Mouse (Mus musculus): ENCODE results near the gene Cd40.

Gene Cd40

GRCm38 (mm10) chr2:165059961-165060360 is 4.5 kb downstream of the Cd40 start:
- DNase-seq, result peak; percentile 38 to 74

DNA sequence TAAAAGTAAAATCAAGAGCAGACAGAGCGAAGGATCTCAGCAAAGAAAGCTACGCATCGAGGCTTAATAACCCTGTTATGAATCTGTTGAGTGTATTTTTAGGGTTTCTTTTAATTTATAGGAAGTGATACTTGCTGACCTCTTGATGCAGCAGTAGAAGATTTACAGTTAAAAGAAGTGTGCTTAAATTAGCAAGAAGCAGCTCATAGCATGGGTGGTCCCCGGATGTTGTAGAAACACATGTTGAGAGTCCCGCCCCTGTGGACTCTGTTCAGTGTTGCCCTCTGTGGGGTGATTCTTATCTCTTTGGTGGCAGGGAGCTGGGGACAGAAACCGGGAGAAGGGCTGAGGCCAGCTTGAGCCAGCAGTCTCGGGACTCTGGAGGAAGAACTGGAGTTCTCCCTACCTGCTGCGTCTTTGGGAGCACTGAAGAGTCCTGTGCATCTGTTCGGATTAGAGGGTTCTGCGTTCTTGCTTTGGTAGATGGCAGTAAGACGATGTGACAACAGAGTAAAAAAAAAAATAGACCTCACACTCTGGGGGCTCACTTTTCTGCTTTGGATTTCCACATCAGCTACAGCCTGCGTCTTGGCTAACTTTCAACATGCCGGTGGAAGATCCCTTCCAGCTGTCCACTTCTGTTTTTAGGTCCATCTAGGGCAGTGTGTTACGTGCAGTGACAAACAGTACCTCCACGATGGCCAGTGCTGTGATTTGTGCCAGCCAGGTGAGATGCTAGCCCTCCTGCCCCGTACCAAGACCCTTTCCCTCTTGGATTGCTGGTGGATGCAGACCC is 6.4 kb downstream of the Cd40 start:
- DNase-seq, result peak; percentile 51 to 73

- peak in 1 of 2 experiments; percentile 51 for DNase-seq
These were observed 9.1 kb downstream of the Cd40 start for GRCm38 (mm10) chr2:165064489-165064888.

- DNase-seq, result no peak
These were observed 13.4 kb downstream of the Cd40 start for GRCm38 (mm10) chr2:165068806-165069205.

DNA sequence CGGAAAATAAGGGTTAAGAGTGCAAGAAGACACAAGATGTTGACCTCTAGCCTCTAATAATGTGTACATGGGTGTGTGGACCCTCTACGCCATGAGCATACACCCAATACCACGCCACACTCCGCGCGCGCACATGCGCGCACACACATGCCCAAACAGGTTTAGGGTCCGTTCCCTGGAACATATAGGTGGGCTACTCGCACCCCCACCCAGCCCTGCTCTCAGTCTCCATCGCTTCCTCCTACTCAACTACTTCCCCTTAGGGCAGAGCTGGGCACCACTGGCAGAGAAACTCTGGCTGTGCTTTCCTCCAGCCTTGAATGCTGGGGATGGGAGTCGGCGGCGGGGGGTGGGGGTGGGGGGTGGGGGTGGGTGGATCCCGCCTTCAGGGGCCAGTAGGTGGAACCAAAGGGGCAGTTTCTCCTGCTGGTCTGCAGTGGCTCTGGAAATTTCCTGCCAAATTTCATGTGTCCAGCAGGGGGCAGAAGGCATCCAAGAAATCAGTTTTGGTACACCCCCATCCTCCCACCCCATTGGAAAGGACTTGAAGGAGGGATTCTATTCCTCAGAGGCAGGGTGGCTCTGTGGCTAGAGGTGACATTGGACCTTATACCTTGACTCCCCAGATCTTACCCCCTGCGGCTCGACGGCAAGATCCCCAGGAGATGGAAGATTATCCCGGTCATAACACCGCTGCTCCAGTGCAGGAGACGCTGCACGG is 14.8 kb downstream of the Cd40 start:
- DNase-seq, result peak; percentile 67 to 80

DNA sequence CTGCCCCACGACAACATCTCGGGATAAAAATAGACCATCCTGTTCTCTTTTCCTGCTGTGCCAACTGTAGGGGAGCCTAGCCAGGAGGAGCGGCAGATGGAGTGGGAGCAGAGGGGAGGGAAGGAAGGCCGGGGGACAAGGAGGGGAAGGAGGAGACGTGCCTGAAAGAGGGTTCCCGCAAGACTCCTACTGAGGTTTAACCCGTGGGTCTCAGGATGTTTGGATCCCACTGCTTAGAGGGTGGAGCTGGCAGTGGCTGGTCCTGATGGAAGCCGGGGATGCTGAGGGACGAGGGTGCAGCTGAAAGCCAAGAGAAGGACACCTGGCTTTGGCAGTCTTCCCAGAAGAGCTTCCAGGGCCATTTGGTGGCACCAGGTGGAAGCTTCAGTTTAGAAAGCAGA is 18.0 kb downstream of the Cd40 start:
- DNase-seq, result no peak

- DNase-seq, result no peak
These were observed 18.9 kb downstream of the Cd40 start for GRCm38 (mm10) chr2:165074081-165074884.

DNA sequence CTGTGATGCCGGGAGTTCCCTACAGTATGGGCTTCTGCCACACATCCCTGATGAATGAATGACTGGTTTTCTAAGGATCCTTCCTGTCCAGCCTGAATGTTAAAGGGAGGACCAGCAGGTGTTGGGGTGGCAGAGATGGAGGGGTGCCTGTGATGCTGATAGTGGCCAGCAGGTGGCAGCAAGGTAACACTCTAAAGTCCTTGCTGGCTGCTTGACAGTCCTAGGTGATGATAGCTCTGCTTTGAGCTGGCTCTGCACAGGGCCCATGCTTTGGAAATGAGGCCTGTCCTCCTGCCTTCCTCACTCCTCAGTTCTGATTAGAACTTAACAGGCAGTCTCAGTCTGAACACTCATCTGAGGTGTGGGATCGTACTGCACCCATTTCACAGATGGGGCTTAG is 19.5 kb downstream of the Cd40 start:
- DNase-seq, result peak; percentile 67 to 82

- DNase-seq, result no peak
These were observed 21.6 kb downstream of the Cd40 start for GRCm38 (mm10) chr2:165077055-165077454.

GRCm38 (mm10) chr2:165078045-165078444 is 22.6 kb downstream of the Cd40 start:
- no peak for DNase-seq

DNA sequence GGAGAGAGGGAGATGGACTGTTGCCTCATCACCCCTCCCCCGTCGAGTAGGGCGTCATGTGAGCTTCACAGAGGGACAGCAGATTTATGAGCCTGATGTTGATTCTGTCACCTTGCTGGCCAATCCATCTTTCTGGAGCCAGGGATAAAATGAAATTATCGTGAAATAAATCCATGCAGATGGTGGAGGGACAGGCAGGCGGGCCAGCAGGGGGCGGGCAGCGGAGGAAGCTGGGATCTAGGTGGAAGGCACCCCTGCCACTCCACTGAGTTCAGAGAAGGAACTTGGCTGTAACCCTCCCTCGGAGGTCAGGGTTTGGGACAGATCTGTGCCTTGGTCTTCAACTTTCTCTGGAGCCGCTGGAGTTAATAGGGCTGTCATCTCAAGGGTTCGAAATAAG is 23.2 kb downstream of the Cd40 start:
- peak in 1 of 2 experiments; percentile 32 for DNase-seq

- DNase-seq, result no peak
These were observed 25.2 kb downstream of the Cd40 start for GRCm38 (mm10) chr2:165080657-165081056.

- DNase-seq, result no peak
These were observed 25.8 kb downstream of the Cd40 start for GRCm38 (mm10) chr2:165081257-165081656.

- no peak for DNase-seq
These were observed 31.2 kb downstream of the Cd40 start for GRCm38 (mm10) chr2:165086634-165087033.

GRCm38 (mm10) chr2:165089470-165089869 is 34.0 kb downstream of the Cd40 start:
- no peak for DNase-seq

GRCm38 (mm10) chr2:165090650-165091049 is 35.2 kb downstream of the Cd40 start, which contains the start of gene 1700025C18Rik:
Gene 1700025C18Rik, minus strand, starts transcription at chr2:165090750.
- DNase-seq, result no peak

GRCm38 (mm10) chr2:165091433-165091965 is 36.1 kb downstream of the Cd40 start:
- no peak for DNase-seq

DNA sequence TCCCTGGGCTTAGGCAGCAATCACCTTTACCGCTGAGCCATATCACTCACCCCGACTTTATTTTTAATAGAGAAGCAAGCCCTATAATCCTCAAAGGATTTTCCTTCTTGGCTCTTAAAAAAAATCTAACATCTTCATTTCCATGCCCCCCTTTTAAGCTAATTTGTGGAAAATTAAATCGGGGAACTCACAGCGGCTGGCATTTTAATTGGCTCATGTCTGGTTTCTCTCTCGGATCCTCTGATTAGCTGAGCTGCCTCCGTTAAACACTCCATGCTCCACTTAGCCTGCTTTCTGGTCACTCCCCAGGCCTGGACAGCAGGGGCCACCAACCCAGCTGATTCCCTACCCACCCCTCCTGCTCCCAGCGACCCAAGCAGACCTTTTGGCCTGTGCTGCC is 37.0 kb downstream of the Cd40 start:
- DNase-seq, result no peak

DNA sequence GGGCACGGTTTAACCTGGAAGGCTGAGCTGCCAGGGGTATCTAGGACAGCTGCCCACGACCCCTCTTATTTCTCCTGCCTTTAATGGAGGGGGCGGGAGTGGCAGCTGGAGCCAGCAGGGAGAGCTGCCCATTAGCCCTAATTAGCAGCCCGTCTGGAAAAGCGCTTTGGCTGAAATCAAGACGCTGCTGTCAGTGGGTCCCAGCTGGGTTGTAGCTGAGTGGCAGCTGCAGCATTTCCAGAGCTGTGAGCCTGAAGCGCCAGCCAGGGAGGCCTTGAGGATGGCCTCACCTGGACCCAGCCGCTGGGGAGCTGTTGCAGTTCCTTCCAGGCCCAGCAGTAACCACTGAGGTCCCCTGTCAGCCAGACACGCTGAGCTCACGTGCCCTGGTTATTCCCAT is 40.9 kb downstream of the Cd40 start:
- DNase-seq, result peak in 1 of 2 experiments; percentile 62

DNA sequence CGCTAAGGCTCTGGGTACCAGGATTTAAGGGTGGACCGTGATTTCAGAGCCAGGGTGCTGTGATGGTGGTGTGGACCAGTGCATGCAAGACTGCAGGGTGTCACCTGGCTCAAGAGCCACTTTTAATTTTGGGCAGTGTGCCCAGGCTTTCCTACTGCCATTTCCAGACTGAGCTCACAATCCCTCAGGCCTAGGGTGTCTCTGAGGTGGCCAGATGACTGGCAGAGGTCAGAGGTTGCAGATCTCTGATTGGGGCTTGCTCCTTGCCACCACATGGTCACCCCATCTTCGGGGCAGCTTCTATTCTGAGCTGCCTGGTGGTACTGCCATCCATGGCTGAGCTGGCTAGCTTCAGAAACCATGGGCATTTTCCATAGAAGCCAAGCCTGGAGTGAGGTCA is 43.4 kb downstream of the Cd40 start:
- no peak for DNase-seq

DNA sequence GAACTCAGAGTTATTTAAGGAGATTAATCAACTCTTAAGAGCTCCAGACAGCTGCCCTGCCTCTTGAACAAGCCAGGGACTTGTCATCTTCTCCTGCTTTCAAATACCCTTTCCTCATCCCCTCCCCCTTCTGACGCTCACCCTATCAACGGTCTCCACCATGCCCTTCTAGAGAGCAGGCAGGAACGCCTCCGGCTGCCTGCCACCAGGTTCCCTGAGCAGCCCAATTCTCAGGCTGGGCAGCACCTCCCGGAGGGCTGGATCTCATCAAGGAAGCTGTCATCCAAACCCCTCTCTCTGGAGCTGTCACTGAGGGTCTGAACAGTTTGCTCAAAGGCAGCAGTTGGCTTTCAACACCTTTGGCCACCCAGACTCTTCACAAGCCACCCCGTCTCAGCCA is 45.3 kb downstream of the Cd40 start:
- no peak for DNase-seq

DNA sequence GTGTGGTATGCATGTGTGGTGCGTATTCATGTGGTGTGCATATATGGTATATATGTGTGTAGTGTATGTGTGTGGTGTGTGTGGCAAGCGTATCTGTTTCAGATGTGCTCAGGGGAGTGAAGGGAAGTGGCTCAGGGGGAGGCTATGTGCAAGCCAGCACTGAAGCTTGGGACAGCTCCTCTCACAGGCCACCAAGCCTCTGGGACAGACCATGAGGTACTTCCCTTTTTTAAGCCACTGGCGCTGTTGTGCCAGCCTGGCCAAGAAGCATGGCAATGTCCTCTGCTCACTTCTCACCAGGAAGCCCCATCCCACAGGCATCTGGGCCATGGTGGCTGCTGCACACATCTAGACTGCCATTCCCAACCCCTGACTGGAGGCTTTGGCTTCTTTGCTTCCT is 47.5 kb downstream of the Cd40 start:
- DNase-seq, result no peak

DNA sequence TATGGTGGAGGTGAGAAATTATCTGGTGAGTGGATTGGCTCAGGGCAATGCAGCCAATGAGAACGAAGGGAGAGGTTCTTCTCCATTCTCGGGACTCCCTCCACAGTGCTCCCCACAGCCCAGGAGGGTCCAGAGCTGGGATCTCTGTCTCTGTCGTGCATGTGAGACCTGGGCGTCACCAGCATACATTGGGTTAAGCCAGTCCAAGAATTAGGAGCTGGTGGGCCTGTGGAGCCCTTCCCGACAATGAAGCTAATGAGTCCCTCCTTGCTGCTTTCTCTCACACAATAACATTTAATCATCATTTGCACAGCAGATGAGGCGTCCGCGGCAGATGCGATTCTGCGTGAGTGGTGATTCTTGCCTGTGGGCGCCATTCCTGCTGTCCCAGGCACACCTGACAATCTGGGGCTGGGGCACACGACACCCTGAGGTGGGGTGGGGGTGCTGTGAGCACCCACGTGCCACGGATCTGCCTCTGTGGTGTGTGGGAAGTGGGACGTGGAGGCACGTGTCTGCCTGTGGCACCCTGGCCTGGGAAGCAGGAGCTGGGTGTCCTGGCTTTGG is 50.2 kb downstream of the Cd40 start:
- DNase-seq, result no peak

Data from lung, postnatal 4 days (tissue).